Mouse (Mus musculus) embryonic facial prominence, embryonic 15.5 days (tissue): ENCODE results near the gene Akap6. TPM values are rescaled to one million over a fixed set of nuclear protein-coding genes. Genes with fewer than 3 reads are reported as not detected.

Source experiments
- ATAC-seq: fragments of 200-750 bp; cut with Nextera tagmentation; 2 replicates; pipeline ENCODE4 v1.8.0; 2017; ENCODE audit warnings: low read depth, moderate TSS enrichment; ENCODE audit not compliant: insufficient number of reproducible peaks, low FRiP score, low TSS enrichment
- H3K27ac ChIP-seq: fragments of 300-500 bp; sonication (generic); replicated peaks from 2 replicates; pipeline ENCODE4 v1.5.1; 2015; ENCODE audit warnings: mild to moderate bottlenecking, inconsistent platforms
- H3K27me3 ChIP-seq: fragments of 300-500 bp; sonication (generic); 2 replicates; pipeline ENCODE4 v1.6.1; 2015; ENCODE audit warnings: inconsistent platforms
- H3K36me3 ChIP-seq: fragments of 300-500 bp; sonication (generic); 2 replicates; pipeline ENCODE4 v1.6.1; 2015; ENCODE audit warnings: mild to moderate bottlenecking, inconsistent platforms
- H3K4me1 ChIP-seq: fragments of 300-500 bp; sonication (generic); 2 replicates; pipeline ENCODE4 v1.6.1; 2015; ENCODE audit warnings: inconsistent platforms
- H3K4me2 ChIP-seq: fragments of 300-500 bp; sonication (generic); replicated peaks from 2 replicates; pipeline ENCODE4 v1.6.1; 2015; ENCODE audit warnings: mild to moderate bottlenecking, inconsistent platforms
- H3K4me3 ChIP-seq: fragments of 300-500 bp; sonication (generic); replicated peaks from 2 replicates; pipeline ENCODE4 v1.5.1; 2015; ENCODE audit warnings: mild to moderate bottlenecking, inconsistent platforms
- H3K9ac ChIP-seq: fragments of 300-500 bp; sonication (generic); 2 replicates; pipeline ENCODE4 v1.6.1; 2015; ENCODE audit warnings: inconsistent platforms
- H3K9me3 ChIP-seq: fragments of 300-500 bp; sonication (generic); replicated peaks from 2 replicates; pipeline ENCODE4 v1.6.1; 2016; ENCODE audit warnings: inconsistent platforms
- WGBS: fragments of 180-500 bp; shearing (Covaris S2); methylation state at CpG from one replicate; pipeline ENCODE4 v1.1.7; 2015; 5-methylcytosine and 5-hydroxymethylcytosine counted together
- polyA plus RNA-seq: library from polyadenylated mRNA; unstranded; fragments of >200 nt; fragmentation: Nextera tagmentation; extraction: Ambion mirVana; gene quantifications from 2 replicates; pipeline ENCODE4 v1.2.1, GENCODE M21; 2015

Akap6 gene
- polyA plus RNA-seq, 1 experiment from 2014 or later = 2.2 TPM

DNA sequence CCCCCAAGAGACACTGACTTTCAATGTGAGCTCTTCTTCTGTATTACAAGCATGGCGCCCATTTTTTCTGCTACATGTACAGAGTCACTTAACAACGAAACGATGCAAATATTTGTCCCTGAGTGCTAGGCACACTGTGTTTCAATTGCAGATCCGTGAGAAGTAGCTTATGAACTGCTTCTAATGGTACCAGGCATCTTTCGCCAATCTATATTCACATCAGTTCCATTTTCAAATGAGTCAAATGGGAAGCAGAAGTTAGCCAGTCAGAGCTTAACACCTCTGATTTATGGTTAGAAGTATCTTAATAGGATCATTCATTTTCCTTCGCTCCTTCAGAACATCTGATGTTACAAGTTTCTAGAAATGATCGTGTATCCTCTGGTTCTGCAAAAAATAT is 492.3 kb downstream of the Akap6 start:
- no peak overlapping the region for H3K4me3 ChIP-seq
- H3K27me3 ChIP-seq = no peaks in the 10 kb centered on the region
- H3K36me3 ChIP-seq = no peaks in the 10 kb centered on the region
- WGBS = 87% methylated on average over 7 of the region's 7 CpGs
- ATAC-seq = no peak
- no peak overlapping the region for H3K27ac ChIP-seq
- no peak overlapping the region for H3K9ac ChIP-seq
- no peaks in the 10 kb centered on the region for H3K4me1 ChIP-seq
- no peak overlapping the region for H3K4me2 ChIP-seq
- H3K9me3 ChIP-seq = no peaks in the 10 kb centered on the region

DNA sequence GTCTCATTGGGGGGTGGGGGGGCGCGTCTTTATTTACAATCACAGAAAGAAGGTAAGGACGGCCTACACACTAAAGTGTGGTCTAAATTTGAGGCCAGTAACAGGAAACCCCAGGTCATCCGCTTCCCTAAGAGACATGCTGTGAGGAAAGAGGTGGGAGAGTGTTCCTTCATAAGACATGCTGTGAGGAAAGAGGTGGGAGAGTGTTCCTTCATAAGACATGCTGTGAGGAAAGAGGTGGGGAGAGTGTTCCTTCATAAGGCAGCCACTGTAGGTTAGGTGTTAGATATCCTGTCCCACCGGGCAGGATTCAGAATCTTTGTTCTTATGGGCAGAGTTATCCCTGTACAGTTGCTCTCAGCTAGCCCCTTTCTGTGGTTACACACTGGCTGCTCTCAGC is 494.5 kb downstream of the Akap6 start:
- Histone ChIP-seq H3K4me1 (no peaks in the 10 kb centered on the region), H3K4me2 (no peak overlapping the region), H3K4me3 (no peak overlapping the region), H3K27me3 (no peaks in the 10 kb centered on the region), H3K27ac (no peak overlapping the region), H3K36me3 (no peaks in the 10 kb centered on the region), H3K9me3 (no peaks in the 10 kb centered on the region), H3K9ac (no peak overlapping the region)
- no peak for ATAC-seq
- WGBS = 76% methylated on average over 5 of the region's 5 CpGs

Other genes starting within 250 kb of the Akap6 start
- gene Arhgap5, start 195.4 kb upstream of the Akap6 start, polyA plus RNA-seq = 41.6 and 46.8 TPM in 2 replicates